Mouse (Mus musculus) urinary bladder, adult 18-20 months (tissue): ENCODE measurements at regions not wholly inside any gene's neighbourhood (a gene's known extent, or its start where the extent isn't known, plus 50 kb on each side); places are given as distances from the start of the nearest gene placed in this dataset.

Experiments
- DNase-seq, 2 experiments: peaks; one replicate each; pipeline ENCODE4 v3.0.0; 2022; ENCODE audit warnings: low spot score in 2 of 2, mixed read lengths in 2 of 2

DNA sequence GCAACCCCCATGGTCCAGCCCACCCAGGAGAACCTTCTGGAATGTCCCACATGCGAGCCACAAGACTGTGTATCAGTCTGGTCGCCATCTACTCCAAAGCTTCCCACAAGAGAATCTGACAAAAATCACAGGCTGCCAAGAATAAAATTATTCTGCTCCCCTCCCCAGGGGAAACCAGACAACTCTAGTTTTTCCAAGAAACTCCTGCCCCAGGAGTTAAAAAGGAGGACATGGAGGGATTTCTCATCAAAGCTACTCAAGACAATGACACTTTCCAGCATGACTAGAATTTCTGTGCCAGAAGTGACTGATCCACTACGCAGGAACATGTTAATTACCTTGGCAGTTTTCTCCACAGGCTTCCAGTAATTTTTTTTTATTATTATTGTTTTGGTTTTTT lies 98.4 kb downstream of the Psmg1 start:
- no peak for DNase-seq

DNA sequence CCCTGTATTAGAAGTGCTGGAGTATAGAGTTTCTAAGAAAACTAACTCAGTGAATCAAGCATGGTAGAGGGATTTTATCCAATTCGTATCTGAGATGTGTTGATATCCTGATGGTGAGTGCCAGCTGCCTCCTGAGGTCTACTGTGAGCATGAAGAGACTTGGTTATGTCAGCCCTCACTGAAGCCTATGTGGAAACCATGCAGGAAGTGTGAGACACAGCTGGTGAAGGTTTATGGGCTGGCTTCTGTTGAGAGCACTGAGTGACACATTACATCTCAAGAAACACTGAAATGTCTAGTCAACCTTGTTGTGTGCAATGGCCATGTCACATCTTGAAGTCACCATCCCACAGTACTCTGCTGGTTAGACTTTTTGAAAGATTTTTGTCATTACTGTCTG lies 104.6 kb downstream of the Psmg1 start:
- DNase-seq: no peak

DNA sequence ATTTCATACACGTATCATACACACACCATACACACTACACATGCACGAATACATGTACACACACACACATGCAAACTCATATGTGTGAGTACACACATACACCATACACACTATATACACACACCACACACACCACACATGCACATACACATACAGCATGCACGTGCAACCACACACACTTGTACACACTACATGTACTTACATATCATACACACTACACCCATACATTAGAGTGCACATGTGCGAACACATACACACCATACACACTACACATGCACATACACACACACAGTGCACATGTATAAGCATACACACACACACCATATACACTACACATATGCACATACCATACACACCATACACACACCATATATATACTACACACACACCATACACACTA lies 117.5 kb downstream of the Psmg1 start:
- no peak for DNase-seq

DNA sequence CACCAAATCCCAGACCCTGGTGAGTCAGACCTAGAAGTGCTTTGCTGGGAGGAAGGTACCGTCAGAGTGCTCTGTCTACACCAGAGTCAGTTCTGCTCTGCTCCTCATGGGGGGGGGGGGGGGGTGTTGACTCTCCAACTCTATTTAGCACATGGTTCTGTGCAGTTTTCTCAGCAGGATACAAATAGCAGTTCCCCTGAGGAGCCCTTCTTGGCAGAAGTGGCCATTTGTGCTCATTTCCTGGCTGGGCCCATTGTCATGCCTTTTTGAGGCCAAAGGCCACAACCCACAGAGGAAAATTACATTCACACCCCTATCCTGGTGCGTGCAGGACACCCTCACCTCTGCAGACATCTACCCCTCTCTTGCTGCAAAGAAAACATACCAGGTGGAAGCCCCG lies 118.3 kb downstream of the Psmg1 start:
- DNase-seq: no peak

DNA sequence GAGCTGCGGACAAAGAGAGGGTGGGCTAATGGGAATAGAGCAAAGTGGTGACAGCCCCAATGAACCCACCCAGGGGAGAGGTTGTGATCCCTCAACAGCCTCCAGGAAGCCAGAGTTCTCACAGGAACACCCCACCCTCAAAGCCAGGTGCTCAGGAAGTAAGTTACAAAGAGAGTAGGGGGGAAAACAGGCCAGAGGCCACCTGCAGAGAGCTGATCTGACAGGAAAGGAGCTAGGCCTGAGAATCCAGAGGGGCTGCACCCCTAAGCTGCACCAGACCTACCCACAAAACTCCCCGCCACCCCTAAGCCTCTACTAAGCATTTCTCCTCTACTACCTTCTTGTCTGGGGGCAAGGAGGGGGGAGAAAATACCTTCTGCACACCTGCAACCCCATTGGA lies 120.5 kb downstream of the Psmg1 start:
- DNase-seq: no peak

DNA sequence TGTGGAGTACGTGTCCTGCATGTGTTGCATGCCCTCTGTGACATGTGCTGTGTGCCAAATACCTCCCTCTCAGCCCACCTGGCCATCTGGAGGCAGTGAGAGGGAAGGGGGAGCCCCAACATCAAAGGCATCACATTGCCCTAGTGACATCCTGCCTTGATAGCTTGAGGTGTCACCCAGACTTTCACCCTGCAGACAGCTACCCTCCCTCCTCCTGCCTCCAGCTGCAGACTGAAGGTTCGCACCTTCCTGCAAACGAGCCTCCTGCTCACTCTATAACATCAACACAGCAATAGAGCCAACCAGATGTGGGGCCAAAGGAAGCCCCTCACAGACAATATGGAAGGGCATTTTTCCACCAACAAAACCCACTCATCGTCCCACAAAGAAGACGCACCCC lies 121.3 kb downstream of the Psmg1 start:
- no peak for DNase-seq

DNA sequence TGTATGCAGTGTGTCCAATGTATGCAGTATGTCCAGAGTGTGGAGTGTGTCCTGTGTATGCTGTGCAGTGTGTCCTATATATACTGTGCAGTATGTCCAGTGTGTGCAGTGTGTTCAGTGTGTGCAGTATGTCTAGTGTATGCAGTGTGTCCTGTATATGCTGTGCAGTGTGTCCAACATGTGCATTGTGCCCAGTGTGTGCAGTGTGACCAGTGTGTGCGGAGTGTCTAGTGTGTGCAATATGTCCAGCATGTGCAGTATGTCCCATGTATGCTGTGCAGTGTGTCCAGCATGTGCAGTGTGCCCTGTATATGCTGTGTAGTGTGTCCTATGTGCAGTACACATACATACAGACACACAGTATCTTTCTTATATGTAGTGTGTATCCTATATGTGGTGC lies 121.9 kb downstream of the Psmg1 start:
- DNase-seq: no peak

DNA sequence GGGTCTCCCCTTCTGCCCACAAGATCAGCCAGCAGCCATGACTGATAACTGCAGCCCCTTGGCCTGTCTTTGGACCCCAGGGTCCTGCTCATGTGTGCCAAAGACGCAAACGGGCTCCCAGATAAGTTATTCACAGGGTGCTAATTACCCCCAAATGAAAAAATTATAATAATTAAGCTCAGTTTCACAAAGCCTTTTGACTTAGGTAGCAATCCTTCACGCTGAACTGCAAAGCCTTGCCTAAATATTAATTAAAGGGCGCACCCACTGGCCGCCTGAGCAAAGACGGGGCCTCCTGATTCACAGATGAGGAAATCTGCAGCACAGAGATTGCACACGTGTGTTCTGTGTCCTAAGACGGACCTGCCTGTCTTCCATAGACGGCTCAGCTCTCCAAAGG lies 123.2 kb downstream of the Psmg1 start:
- DNase-seq: no peak

DNA sequence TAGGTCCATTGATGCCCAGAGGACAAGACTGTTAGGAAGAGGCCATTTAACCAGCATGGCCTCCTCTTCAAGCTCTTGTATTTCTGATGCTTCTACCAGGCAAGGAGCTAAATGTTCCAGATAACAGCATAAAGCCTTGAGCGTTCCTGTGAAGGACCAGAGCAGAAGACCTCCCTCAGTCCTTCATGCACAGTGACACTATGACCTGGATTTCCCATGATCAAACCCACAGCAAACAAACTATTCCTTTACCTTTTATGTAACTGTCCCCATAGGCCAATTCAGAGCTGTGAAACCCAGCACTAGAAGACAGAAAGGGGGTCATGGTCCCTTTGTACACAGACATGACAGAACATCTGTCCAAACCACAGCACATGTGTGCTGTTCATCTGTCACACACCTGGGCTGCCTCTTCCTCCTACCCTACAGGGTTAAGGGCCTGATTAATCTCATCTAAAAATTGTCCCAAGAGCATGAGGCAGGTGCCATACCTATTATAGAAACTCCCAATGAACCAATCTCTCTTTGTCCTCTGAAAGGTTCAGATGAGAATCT lies 123.8 kb downstream of the Psmg1 start:
- DNase-seq: no peak

DNA sequence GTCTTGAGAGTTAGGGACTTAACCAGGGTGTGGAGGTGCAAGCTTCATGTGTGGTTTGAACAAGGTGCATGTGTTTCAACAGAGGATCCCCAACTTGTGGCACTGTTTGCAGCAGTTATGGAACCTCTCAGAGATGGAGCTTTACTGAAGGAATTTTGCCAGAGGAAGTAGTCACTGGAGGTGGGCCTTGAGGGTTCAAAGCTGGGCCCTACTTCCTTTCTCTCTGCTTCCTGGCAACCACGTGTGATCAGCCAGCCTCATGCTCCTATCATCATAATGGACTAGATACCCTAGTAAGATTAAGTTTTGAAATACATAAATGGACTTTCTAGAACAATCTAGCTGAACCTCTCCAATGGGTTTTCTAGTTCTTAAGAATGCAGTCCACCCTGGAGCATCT lies 125.2 kb downstream of the Psmg1 start:
- no peak for DNase-seq

DNA sequence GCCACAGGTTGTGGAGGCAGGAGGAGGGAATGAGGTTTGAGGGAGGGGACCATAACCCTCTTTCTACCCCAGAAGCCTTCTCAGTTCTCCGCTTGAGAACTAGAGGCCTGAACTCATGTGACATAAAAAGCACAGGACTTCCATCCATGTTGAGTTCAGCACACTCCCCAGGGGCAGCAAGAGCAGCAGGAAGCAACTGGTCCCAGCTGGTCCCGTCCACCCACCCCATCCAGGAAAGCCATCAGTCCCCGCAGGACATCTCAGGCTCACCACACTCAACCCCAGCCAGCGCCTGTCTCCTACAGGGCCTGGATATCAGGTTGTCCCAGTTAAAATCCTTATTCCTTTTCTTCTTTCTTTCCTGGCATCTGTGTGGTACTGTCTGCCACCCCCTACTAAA lies 126.1 kb downstream of the Psmg1 start:
- no peak for DNase-seq

DNA sequence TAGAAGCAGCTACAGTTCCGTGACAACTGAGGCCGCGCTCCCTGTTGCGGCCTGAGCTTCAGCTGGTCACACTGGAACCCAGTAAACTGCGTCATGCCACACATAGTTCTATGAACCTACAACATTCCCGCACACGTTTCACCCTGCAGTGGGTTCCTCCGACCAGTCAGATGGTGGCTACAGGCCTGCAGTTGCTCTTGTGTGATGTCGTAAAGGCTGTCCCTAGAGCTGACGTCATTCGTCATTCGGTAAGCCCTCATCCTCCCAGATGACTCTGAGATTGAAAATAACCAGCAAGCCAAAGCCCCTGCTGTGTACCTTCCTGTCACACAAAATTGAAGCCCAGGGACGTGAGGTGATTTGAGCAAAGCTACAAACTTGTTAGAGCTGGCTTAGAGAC lies 126.7 kb downstream of the Psmg1 start:
- DNase-seq: no peak

DNA sequence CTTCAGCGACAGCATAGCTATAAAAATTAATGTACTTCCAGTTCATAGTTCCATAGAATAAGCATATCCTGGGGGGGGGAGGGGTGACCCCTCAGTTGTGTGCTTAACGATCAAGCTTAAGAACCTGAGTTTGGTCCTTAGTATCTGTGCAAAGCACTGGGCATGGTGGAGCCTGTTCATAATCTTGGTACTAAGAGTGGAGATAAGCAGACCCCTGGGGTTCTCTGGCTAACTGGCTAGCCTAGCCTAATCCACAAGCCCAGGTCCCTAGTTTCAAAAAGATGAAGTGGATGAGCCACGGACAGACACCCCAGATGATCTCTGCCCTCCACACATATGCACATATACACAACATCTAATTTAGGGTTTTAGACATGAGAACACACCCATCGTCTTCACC lies 127.2 kb downstream of the Psmg1 start:
- no peak for DNase-seq

DNA sequence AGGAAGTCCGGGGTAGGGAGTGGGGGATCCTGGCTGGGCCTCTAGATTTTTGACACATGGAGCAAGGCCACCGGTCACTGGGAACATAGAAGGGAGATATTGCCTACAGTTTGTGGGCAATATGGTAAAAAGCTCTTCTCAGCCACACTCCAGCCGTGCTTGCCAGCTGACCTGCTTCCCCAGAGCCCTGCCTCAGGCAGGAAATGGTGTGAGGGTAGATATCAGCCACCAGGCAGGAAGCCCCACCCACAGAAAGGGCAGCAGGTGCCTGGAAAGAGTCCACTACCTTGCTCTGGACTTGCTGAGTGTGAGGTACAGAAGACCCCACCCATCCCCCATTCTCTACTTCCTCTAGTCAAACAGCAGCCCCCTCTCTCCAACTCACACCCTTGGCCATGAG lies 128.1 kb downstream of the Psmg1 start:
- DNase-seq: no peak

DNA sequence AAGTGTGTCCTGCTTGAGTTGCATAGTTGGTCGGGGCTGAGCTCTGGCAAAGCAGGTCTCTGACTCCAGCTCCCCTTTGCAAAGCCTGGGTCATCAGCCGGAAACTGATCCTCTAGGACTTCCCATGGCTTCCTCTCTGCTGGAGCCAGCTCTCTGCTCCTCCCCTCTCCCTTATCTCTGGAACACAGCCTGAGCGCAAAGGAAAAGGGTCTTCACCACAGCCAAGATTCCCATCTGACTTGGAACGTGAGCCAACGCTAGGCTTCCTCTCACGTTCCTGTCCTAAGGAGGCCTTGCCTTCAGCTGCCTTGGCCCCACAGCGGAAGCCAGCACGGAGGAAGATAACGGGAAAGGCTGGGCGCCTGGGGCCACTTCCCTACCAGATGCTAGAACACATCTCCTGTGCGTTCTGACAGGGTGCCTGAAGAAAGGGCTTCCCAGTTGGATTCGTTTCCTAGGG lies 129.5 kb downstream of the Psmg1 start:
- no peak for DNase-seq

DNA sequence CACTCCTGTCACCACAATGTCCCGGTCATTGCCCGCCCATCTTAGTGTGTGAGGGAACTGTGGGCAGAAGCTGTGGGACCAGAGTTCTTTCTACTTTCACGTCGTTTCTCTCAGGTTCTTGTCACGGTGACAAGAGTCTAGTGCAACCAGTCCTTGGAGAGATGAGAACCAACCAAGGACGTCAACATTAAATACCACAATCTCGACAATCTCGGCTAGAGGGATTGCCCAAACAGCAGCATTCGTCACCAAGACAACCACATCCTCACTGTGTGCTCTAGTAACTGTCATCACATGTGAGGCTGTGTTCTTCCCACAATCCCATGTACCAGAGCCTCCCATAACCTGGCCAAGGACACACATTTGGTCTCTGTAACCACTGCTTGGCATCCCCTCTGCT lies 129.9 kb downstream of the Psmg1 start:
- DNase-seq: no peak

DNA sequence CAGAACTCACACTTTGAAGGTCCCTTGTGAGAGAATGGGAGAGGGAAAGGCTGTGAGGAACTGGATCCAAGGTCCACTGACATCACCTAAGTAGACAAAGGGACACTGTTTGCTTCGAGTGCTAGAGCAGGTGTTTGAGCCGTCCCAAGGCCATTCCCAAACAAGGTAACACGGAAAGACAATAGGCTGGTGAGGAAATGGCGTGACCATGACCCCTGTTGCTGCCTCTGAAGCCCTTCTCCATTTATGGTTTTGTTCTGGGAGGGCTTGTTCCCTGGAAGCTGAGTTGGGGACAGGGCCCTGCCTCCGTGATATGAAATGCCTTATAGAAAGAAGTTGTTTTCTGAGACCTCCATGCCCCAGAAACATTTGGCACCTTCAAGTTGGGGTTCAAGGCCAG lies 130.6 kb downstream of the Psmg1 start:
- no peak for DNase-seq

DNA sequence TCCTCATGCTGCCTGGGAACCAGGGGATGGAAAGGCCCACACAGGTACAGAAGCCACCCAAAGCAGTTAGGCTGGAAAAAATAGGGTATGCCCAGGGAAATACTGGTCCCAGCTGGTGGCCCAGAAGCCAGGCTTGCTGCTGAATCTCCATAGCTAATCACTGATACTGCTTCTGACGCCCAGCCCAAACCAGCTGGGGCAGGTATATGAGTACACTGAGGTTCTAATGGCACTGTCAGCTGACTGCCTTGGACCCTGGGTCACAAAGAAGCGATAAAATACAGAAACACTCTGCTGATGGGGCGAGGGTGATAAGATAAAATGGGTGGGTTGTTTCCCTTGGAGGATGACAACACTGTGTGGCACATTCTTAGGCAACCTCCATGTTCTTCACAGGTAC lies 133.4 kb downstream of the Psmg1 start:
- peak in 1 of 2 experiments; percentile 42 for DNase-seq

DNA sequence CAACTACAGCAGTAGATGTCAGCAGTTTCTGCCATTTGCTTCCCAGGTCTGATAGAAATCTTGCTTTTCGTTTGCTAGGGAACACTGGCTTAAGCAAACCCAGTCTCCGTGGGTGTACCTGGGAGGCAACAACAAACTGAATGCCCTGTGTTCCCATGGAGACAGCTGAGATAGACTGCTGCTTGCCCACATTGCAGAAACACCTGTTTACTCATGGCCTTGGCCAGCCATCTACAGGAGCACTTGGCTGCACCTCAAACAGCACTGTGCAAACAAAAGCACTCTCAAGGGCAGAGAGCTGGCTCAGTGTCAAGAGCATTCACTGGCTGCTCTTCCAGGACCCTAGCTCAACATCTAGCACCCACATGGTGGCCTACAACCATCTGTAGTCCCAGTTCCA lies 135.5 kb downstream of the Psmg1 start:
- DNase-seq: peak in 1 of 2 experiments; percentile 65

DNA sequence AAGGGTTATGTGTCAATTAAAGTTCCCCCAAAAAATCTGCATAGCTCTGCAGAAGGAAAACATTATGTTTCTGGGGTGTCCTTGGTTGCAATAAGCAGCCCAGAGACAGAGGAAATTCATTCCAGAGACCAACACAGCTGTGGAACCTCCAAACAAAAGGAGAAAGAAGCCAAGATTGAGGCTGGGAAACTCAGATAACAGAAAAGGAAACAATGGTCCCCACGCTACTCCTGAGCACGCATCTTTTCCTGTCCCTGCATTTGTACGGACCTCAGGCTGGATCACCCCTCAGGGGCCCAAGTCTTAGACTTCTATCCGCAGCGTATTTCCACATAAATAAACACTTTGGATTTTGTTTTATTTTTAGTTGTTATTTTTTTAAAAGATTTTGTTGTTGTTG lies 138.9 kb downstream of the Psmg1 start:
- no peak for DNase-seq

DNA sequence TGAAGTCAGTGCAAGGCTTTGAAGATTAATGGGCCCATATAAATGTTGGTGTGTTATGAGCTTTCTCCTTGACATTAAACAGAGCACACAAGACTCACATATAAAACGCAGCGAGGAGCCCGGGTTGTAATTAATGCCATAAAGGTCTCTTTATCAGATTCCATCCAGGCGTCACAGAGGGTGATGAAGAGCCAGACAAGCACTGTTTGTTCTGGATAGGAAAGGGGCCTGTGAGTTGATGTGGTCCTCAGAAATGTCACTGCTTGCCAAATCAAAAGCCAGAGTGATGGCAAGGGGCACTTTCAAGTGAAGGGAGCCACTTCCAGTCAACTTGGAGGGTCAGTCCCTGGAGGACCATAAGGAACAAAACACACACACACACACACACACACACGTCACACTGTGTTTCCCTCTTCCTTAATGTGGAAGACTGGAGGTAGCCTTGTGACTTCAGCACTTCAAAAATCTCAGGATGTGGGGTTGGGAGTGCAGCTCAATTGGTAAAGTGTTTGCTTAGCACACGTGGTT lies 142.1 kb downstream of the Psmg1 start:
- DNase-seq: no peak

DNA sequence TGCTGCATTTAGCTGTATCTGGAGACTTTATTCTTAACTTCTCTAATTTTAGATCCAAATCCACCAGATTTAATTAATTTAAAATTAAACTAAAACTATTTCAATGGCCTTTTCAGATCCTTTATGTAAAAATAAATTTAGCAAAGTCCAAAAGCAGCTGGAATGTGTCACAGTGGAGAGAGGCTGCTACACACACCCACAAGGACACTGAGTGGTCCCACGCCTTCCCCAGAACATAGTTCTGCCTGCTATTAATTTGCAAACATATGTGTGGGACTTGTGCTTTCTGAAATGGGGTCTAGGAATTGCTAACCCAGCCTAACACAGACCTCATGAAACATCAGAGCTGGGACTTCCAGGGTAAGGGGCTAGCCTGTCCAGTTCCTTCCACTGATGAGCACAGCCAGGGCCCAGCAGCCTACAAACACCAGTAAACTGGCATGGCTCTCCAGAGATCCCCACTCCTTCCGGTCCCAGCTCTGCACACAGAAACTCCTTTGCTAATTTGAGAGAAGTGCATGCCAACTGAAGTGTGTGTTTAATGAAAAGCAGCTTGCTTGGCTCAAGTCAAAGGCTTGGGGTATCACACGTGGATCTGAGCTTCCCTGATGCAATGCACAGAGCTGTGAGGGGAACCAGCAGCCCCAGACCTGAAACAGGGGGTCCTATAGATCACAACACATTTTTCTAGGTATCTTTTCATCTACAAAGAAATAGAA lies 142.8 kb downstream of the Psmg1 start:
- no peak for DNase-seq

DNA sequence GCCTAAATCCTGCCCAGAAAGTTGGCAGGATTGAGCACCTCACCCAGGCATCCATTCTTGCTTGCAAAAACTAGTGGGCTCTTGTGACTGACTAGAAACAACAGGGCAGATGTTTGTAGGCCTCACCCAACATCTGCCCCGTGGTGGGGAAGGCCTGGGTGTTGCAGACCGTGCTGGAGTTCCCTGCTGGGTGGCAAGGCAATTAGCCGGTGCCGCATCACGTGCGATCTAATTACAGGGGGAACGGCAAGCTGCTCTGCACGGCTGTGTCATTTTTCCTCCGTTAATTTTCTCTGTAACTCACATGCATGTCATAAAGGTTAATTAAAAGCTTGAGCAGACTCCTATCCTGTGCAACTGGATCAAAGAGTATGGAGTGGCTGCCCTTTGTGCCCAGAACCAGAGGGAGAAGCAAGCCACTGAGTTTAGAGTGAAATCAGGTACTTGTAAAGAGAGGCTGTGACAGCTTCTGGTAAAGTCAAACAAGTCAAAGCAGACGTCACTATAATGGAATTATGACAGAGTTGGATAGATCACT lies 143.5 kb downstream of the Ets2 start:
- DNase-seq: no peak
